Mouse (Mus musculus) frontal cortex, postnatal 10 days (tissue): ENCODE results near the gene Mapkbp1.

Source experiments
- DNase-seq, 2 experiments: peaks; one replicate each; pipeline ENCODE4 v3.0.0; 2022; ENCODE audit warnings: low spot score in 2 of 2, mixed read lengths in 1 of 2

The Mapkbp1 gene

GRCm38 (mm10) chr2:119972537-119972879 lies at the start of gene Mapkbp1:
TSS of gene Mapkbp1 (plus strand) at chr2:119972699.
- no peak for DNase-seq

- no peak for DNase-seq
Observed at GRCm38 (mm10) chr2:119970571-119970970, 1.9 kb upstream of the Mapkbp1 start.

- no peak for DNase-seq
Observed at GRCm38 (mm10) chr2:119971316-119971715, 1.2 kb upstream of the Mapkbp1 start.

- DNase-seq: peak; percentile 94 to 96
Observed at GRCm38 (mm10) chr2:119971837-119972536, 512 bp upstream of the Mapkbp1 start.

GRCm38 (mm10) chr2:119980343-119980986 lies 8.0 kb downstream of the Mapkbp1 start:
- DNase-seq: no peak

GRCm38 (mm10) chr2:119981631-119982030 lies 9.1 kb downstream of the Mapkbp1 start:
- no peak for DNase-seq

GRCm38 (mm10) chr2:119985871-119986270 lies 13.4 kb downstream of the Mapkbp1 start:
- no peak for DNase-seq

GRCm38 (mm10) chr2:119986369-119986768 lies 13.9 kb downstream of the Mapkbp1 start:
- no peak for DNase-seq

GRCm38 (mm10) chr2:119987441-119987840 lies 14.9 kb downstream of the Mapkbp1 start:
- DNase-seq: no peak

- DNase-seq: no peak
Observed at GRCm38 (mm10) chr2:119988952-119989351, 16.5 kb downstream of the Mapkbp1 start.

GRCm38 (mm10) chr2:119990881-119991280 lies 18.4 kb downstream of the Mapkbp1 start:
- DNase-seq: no peak

- no peak for DNase-seq
Observed at GRCm38 (mm10) chr2:119992349-119992748, 19.9 kb downstream of the Mapkbp1 start.

- DNase-seq: no peak
Observed at GRCm38 (mm10) chr2:119993515-119993914, 21.0 kb downstream of the Mapkbp1 start.

- no peak for DNase-seq
Observed at GRCm38 (mm10) chr2:119994839-119995238, 22.3 kb downstream of the Mapkbp1 start.

GRCm38 (mm10) chr2:119995391-119996281 lies 23.1 kb downstream of the Mapkbp1 start:
- no peak for DNase-seq

GRCm38 (mm10) chr2:119997354-119997753 lies 24.9 kb downstream of the Mapkbp1 start:
- no peak for DNase-seq

GRCm38 (mm10) chr2:119999731-120000130 lies 27.2 kb downstream of the Mapkbp1 start:
- no peak for DNase-seq

- DNase-seq: no peak
Observed at GRCm38 (mm10) chr2:120000882-120001584, 28.5 kb downstream of the Mapkbp1 start.

GRCm38 (mm10) chr2:120001956-120002355 lies 29.5 kb downstream of the Mapkbp1 start:
- DNase-seq: no peak

- DNase-seq: no peak
Observed at GRCm38 (mm10) chr2:120003970-120004369, 31.5 kb downstream of the Mapkbp1 start.

GRCm38 (mm10) chr2:120006696-120007095 lies 34.2 kb downstream of the Mapkbp1 start:
- DNase-seq: no peak
